Mouse (Mus musculus): ENCODE data around the gene Wwox. TPM values are rescaled to one million over a fixed set of nuclear protein-coding genes. Genes with fewer than 3 reads are reported as not detected.

Gene Wwox
- total RNA-seq, 2 experiments from 2014 or later, result 14.2 to 14.3 TPM

GRCm38 (mm10) chr8:115208415-115209192 lies 769.1 kb downstream of the Wwox start:
- DNase-seq (ENCODE audit: low spot score in 2 of 2), result no peak

DNA sequence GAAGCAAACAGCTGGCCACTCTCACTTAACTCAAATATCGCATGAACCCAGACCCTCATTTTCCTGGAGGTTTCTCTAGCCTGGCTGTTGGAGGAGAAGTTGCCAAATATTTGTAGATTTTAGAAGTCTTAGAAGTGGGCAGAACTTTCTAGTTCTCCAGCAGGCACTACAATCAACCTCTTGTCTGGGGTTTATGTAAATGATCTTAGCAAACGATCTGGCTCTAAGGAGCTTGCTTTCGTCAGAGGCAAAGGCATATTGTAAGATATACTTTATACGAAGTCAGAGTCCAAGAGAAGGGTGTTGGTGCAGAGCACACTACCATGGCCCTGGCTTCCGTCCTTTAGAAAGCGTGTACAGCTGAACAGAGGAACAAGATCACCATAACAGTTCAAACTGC lies 770.6 kb downstream of the Wwox start:
- H3K4me3 ChIP-seq, result no peak overlapping the region
- H3K27ac ChIP-seq, result no peak overlapping the region
- no peak for DNase-seq (ENCODE audit: low spot score in 2 of 2)
- TF ChIP-seq CTCF (conservative IDR thresholded peaks at IDR 0.05), result no peak

More at GRCm38 (mm10) chr8:115208415-115209192, 769.1 kb downstream of the Wwox start:
- no peak for TF ChIP-seq CTCF (conservative IDR thresholded peaks at IDR 0.05)
- no peak overlapping the region for H3K27ac ChIP-seq
- H3K4me3 ChIP-seq, result no peak overlapping the region

GRCm38 (mm10) chr8:115213126-115213525 lies 773.7 kb downstream of the Wwox start:
- no peak for TF ChIP-seq CTCF (conservative IDR thresholded peaks at IDR 0.05)
- Histone ChIP-seq H3K27ac (no peak overlapping the region), H3K4me3 (no peak overlapping the region)
- DNase-seq (ENCODE audit: low spot score in 2 of 2), result no peak

GRCm38 (mm10) chr8:115214870-115215269 lies 775.4 kb downstream of the Wwox start:
- no peak for DNase-seq (ENCODE audit: low spot score in 2 of 2)
- H3K4me3 ChIP-seq, result no peak overlapping the region

GRCm38 (mm10) chr8:115216801-115217200 lies 777.3 kb downstream of the Wwox start:
- Histone ChIP-seq H3K4me3 (no peak overlapping the region), H3K27ac (no peak overlapping the region)
- no peak for TF ChIP-seq CTCF (conservative IDR thresholded peaks at IDR 0.05)
- DNase-seq (ENCODE audit: low spot score in 2 of 2), result no peak

More at GRCm38 (mm10) chr8:115214870-115215269, 775.4 kb downstream of the Wwox start:
- no peak overlapping the region for H3K27ac ChIP-seq
- TF ChIP-seq CTCF (conservative IDR thresholded peaks at IDR 0.05), result no peak

DNA sequence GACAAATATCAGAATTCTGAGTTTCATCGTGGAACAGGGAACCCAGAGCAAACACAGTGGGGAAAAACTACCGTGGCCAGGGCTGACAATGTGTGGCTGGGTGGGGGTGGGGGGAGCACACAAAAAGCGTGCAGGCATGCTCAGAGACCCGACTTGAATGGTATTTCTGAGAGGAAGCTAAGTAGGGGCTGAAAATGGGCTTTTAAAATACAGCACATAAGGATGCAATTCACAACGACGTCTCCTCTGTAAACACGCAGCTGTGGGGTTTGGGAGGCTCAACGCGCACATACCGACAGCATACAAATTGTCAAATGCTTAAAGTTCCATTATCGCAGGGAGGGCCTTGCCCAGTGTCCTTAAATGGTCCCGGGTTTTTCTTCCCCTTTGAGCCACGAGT lies 783.1 kb downstream of the Wwox start:
- no peak for TF ChIP-seq CTCF (conservative IDR thresholded peaks at IDR 0.05)
- DNase-seq (ENCODE audit: low spot score in 2 of 2), result no peak
- Histone ChIP-seq H3K27ac (no peak overlapping the region), H3K4me3 (no peak overlapping the region)

- Histone ChIP-seq H3K27ac (no peak overlapping the region), H3K4me3 (no peak overlapping the region)
- DNase-seq (ENCODE audit: low spot score in 2 of 2), result no peak
- no peak for TF ChIP-seq CTCF (conservative IDR thresholded peaks at IDR 0.05)
These were observed 787.5 kb downstream of the Wwox start for GRCm38 (mm10) chr8:115226781-115227583.

- TF ChIP-seq CTCF (conservative IDR thresholded peaks at IDR 0.05), result no peak
- Histone ChIP-seq H3K27ac (no peak overlapping the region), H3K4me3 (no peak overlapping the region)
- DNase-seq (ENCODE audit: low spot score in 2 of 2), result no peak
These were observed 789.4 kb downstream of the Wwox start for GRCm38 (mm10) chr8:115228903-115229302.

- no peak for DNase-seq (ENCODE audit: low spot score in 2 of 2)
- no peak for TF ChIP-seq CTCF (conservative IDR thresholded peaks at IDR 0.05)
- H3K4me3 ChIP-seq, result no peak overlapping the region
- no peak overlapping the region for H3K27ac ChIP-seq
These were observed 794.6 kb downstream of the Wwox start for GRCm38 (mm10) chr8:115234068-115234467.

GRCm38 (mm10) chr8:115237596-115237995 lies 798.1 kb downstream of the Wwox start:
- DNase-seq (ENCODE audit: low spot score in 2 of 2), result no peak
- Histone ChIP-seq H3K4me3 (no peak overlapping the region), H3K27ac (no peak overlapping the region)
- no peak for TF ChIP-seq CTCF (conservative IDR thresholded peaks at IDR 0.05)

GRCm38 (mm10) chr8:115243465-115244027 lies 804.1 kb downstream of the Wwox start:
- Histone ChIP-seq H3K27ac (no peak overlapping the region), H3K4me3 (no peak overlapping the region)
- DNase-seq (ENCODE audit: low spot score in 2 of 2), result no peak
- no peak for TF ChIP-seq CTCF (conservative IDR thresholded peaks at IDR 0.05)

GRCm38 (mm10) chr8:115249688-115250366 lies 810.4 kb downstream of the Wwox start:
- H3K27ac ChIP-seq, result no peak overlapping the region
- TF ChIP-seq CTCF (conservative IDR thresholded peaks at IDR 0.05), result no peak
- peak in 1 of 2 experiments; percentile 16 for DNase-seq (ENCODE audit: low spot score in 2 of 2)
- peak overlapping the region; percentile 30 for H3K4me3 ChIP-seq

- DNase-seq (ENCODE audit: low spot score in 2 of 2), result no peak
- Histone ChIP-seq H3K4me3 (no peak overlapping the region), H3K27ac (no peak overlapping the region)
- no peak for TF ChIP-seq CTCF (conservative IDR thresholded peaks at IDR 0.05)
These were observed 816.1 kb downstream of the Wwox start for GRCm38 (mm10) chr8:115255550-115255949.

Data from layer of hippocampus, adult 2 months (tissue).